Mouse (Mus musculus): ENCODE measurements at regions not wholly inside any gene's neighbourhood (a gene's known extent, or its start where the extent isn't known, plus 50 kb on each side); places are given as distances from the start of the nearest gene placed in this dataset.

DNA sequence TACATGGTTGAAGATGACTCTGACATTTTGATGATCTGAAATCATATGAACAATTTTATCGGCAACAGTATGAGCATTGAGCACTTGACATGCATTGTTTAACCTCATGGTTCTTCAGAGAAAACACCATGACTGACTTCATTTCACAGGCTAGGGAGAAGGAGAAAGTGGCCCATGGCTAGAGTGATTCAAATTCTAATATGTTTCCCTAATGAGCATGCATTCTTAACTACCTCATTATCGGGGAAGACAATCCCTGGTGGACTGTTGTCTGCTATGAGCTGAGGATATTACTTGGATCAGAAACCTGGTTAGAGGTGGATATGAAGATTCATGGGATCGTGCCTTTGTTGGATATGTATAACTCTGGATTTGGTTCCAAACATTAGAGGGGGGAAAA, 240.9 kb downstream of the Arl4a start:
- Histone ChIP-seq H3K27ac (replicated peaks; ENCODE audit: insufficient read depth, low read depth, low read length) (no peak overlapping the region), H3K36me3 (ENCODE audit: control insufficient read depth, insufficient read depth, low read length) (no peaks in the 10 kb centered on the region), H3K79me2 (ENCODE audit: control insufficient read depth, insufficient read depth, low read length) (no peaks in the 10 kb centered on the region), H3K9ac (ENCODE audit: low read depth, low read length) (no peak overlapping the region), H3K4me1 (ENCODE audit: control insufficient read depth, insufficient read depth, low read length) (no peaks in the 10 kb centered on the region), H3K27me3 (ENCODE audit: control insufficient read depth, insufficient read depth, low read length) (no peaks in the 10 kb centered on the region), H3K4me3 (ENCODE audit: insufficient read depth, low read depth, low read length) (no peak overlapping the region)
- TF ChIP-seq CTCF (IDR thresholded peaks at IDR 0.05; ENCODE audit: low read depth, low read length) (no peak), POLR2A (IDR thresholded peaks at IDR 0.05; ENCODE audit: extremely low read depth, insufficient read depth, low read length) (no peak)
- no peak for DNase-seq (ENCODE audit: extremely low read depth, low read depth, low spot score)
- WGBS, result 97% methylated on average over 3 of the region's 3 CpGs

DNA sequence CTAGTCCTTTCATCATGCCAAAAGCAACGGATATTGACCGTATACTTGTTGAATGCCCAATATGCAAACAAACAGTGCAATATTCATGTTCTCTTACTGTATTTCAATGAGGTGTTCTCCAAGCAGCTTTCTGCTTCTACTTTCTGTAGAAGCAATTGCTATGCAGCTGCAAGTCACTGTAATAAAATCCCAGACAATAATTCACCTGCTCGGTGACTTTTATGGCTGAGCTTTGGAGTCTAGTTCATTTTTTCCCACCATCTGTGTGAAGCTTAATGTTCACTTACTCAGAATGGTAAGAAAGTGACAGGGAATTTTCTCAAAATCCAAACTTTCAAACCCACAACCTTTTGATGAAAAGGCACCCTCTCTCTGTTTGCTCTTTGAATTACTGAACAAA, 252.8 kb downstream of the Arl4a start:
- H3K9ac ChIP-seq (ENCODE audit: low read depth, low read length), result no peak overlapping the region

DNA sequence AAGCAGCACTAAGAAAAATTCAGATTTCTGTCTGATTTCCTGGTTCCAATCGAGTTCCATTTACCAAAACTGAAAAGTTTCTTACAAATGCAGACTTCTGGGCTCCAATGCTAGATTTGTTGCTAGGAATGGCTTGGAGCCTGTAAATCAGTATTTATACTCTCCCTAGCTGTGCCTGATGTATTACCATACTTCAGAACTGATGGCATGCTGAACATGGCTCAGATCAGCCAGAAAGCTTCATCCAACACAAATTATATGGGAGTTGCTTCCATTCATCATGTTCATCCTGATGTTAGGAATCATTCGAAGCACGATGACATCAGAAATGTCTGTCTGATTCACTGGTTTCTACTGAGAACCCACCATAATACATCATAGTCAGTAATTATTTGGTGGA, 253.3 kb downstream of the Arl4a start:
- no peak overlapping the region for H3K27ac ChIP-seq (replicated peaks; ENCODE audit: insufficient read depth, low read depth, low read length)
- no peaks in the 10 kb centered on the region for H3K27me3 ChIP-seq (ENCODE audit: control insufficient read depth, insufficient read depth, low read length)
- no peaks in the 10 kb centered on the region for H3K79me2 ChIP-seq (ENCODE audit: control insufficient read depth, insufficient read depth, low read length)
- no peak overlapping the region for H3K4me3 ChIP-seq (ENCODE audit: insufficient read depth, low read depth, low read length)
- no peaks in the 10 kb centered on the region for H3K4me1 ChIP-seq (ENCODE audit: control insufficient read depth, insufficient read depth, low read length)
- no peaks in the 10 kb centered on the region for H3K36me3 ChIP-seq (ENCODE audit: control insufficient read depth, insufficient read depth, low read length)
- H3K9ac ChIP-seq (ENCODE audit: low read depth, low read length), result no peak overlapping the region
- DNase-seq (ENCODE audit: extremely low read depth, low read depth, low spot score), result no peak
- WGBS, result 81% methylated on average over 3 of the region's 3 CpGs
- TF ChIP-seq POLR2A (IDR thresholded peaks at IDR 0.05; ENCODE audit: extremely low read depth, insufficient read depth, low read length) (no peak), CTCF (IDR thresholded peaks at IDR 0.05; ENCODE audit: low read depth, low read length) (no peak)

More for the DNA sequence above, 252.8 kb downstream of the Arl4a start:
- Histone ChIP-seq H3K27ac (replicated peaks; ENCODE audit: insufficient read depth, low read depth, low read length) (no peak overlapping the region), H3K4me1 (ENCODE audit: control insufficient read depth, insufficient read depth, low read length) (no peaks in the 10 kb centered on the region), H3K36me3 (ENCODE audit: control insufficient read depth, insufficient read depth, low read length) (no peaks in the 10 kb centered on the region), H3K4me3 (ENCODE audit: insufficient read depth, low read depth, low read length) (no peak overlapping the region), H3K27me3 (ENCODE audit: control insufficient read depth, insufficient read depth, low read length) (no peaks in the 10 kb centered on the region), H3K79me2 (ENCODE audit: control insufficient read depth, insufficient read depth, low read length) (no peaks in the 10 kb centered on the region)
- DNase-seq (ENCODE audit: extremely low read depth, low read depth, low spot score), result no peak
- TF ChIP-seq POLR2A (IDR thresholded peaks at IDR 0.05; ENCODE audit: extremely low read depth, insufficient read depth, low read length) (no peak), CTCF (IDR thresholded peaks at IDR 0.05; ENCODE audit: low read depth, low read length) (no peak)
- WGBS, result 85% methylated on average over 3 of the region's 3 CpGs

DNA sequence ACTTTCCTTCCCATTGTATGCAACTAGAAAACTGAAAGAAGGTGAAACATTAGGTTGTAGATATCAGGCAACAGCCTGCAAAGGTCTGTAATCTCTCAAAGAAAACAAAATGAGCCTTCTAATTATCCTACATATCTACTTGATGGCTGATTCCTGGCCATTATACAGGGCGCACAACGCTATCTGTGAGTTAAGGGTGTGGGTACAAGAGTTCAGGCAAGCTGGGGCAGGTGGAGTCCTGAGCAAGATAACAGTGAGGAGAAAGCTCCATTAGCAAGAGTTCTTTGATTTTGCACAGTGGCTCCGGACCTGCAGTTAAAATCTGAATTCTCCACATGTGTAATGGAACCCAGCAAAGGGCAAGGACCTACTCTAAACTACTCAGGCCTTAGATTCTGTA, 261.7 kb downstream of the Arl4a start:
- no peak overlapping the region for H3K9ac ChIP-seq (ENCODE audit: low read depth, low read length)
- no peaks in the 10 kb centered on the region for H3K36me3 ChIP-seq (ENCODE audit: control insufficient read depth, insufficient read depth, low read length)
- H3K79me2 ChIP-seq (ENCODE audit: control insufficient read depth, insufficient read depth, low read length), result no peaks in the 10 kb centered on the region
- H3K4me1 ChIP-seq (ENCODE audit: control insufficient read depth, insufficient read depth, low read length), result no peaks in the 10 kb centered on the region
- TF ChIP-seq CTCF (IDR thresholded peaks at IDR 0.05; ENCODE audit: low read depth, low read length) (no peak), POLR2A (IDR thresholded peaks at IDR 0.05; ENCODE audit: extremely low read depth, insufficient read depth, low read length) (no peak)
- no peak overlapping the region for H3K27ac ChIP-seq (replicated peaks; ENCODE audit: insufficient read depth, low read depth, low read length)
- no peaks in the 10 kb centered on the region for H3K27me3 ChIP-seq (ENCODE audit: control insufficient read depth, insufficient read depth, low read length)
- no peak for DNase-seq (ENCODE audit: extremely low read depth, low read depth, low spot score)
- WGBS, result 63% methylated on average over 3 of the region's 3 CpGs
- H3K4me3 ChIP-seq (ENCODE audit: insufficient read depth, low read depth, low read length), result no peak overlapping the region

DNA sequence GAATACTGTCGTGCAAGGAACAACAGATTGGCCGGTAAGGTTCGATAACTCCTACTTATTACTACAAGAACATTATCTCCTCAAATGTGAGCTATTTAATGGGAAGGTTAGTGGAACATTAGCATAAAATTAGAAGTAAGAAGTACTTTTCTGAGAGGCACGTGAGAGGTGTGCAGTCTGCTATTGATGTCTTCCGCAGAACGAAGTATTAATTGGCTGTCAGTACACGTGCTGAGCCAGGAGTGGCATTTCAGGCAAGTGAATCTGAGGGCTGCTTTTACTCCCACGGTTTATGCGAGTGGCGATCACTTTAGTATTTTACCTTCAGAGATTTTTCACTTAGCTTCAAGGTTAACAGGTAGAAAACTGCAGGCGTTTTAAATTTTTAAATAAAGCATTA, 270.8 kb downstream of the Arl4a start:
- Histone ChIP-seq H3K4me1 (ENCODE audit: control insufficient read depth, insufficient read depth, low read length) (no peaks in the 10 kb centered on the region), H3K79me2 (ENCODE audit: control insufficient read depth, insufficient read depth, low read length) (no peaks in the 10 kb centered on the region), H3K4me3 (ENCODE audit: insufficient read depth, low read depth, low read length) (no peak overlapping the region), H3K27me3 (ENCODE audit: control insufficient read depth, insufficient read depth, low read length) (no peaks in the 10 kb centered on the region), H3K36me3 (ENCODE audit: control insufficient read depth, insufficient read depth, low read length) (no peaks in the 10 kb centered on the region), H3K27ac (replicated peaks; ENCODE audit: insufficient read depth, low read depth, low read length) (no peak overlapping the region), H3K9ac (ENCODE audit: low read depth, low read length) (no peak overlapping the region)
- TF ChIP-seq POLR2A (IDR thresholded peaks at IDR 0.05; ENCODE audit: extremely low read depth, insufficient read depth, low read length) (no peak), CTCF (IDR thresholded peaks at IDR 0.05; ENCODE audit: low read depth, low read length) (no peak)
- no peak for DNase-seq (ENCODE audit: extremely low read depth, low read depth, low spot score)
- 93% methylated on average over 11 of the region's 11 CpGs for WGBS

DNA sequence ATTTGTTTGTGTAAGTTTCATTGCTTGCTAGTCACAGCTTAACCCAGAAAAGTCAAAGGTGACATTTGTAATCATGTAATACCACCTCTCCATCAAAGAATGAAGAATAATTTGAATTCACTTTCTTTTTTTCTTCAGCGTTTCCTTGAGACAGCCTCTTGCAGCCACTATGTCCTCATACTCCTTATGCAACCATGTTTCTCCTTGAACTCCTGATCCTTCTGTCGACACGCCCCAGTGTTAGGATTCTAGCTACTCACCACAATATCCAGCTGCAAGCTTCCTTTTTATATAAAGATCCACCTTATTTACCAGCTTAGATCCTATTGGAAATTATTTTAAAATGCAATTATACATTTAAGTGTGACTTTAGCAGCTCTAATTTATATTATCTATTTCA, 274.3 kb downstream of the Arl4a start:
- no peak overlapping the region for H3K4me3 ChIP-seq (ENCODE audit: insufficient read depth, low read depth, low read length)
- no peaks in the 10 kb centered on the region for H3K27me3 ChIP-seq (ENCODE audit: control insufficient read depth, insufficient read depth, low read length)
- DNase-seq (ENCODE audit: extremely low read depth, low read depth, low spot score), result no peak
- no peaks in the 10 kb centered on the region for H3K79me2 ChIP-seq (ENCODE audit: control insufficient read depth, insufficient read depth, low read length)
- TF ChIP-seq POLR2A (IDR thresholded peaks at IDR 0.05; ENCODE audit: extremely low read depth, insufficient read depth, low read length) (no peak), CTCF (IDR thresholded peaks at IDR 0.05; ENCODE audit: low read depth, low read length) (no peak)
- H3K4me1 ChIP-seq (ENCODE audit: control insufficient read depth, insufficient read depth, low read length), result no peaks in the 10 kb centered on the region
- no peak overlapping the region for H3K9ac ChIP-seq (ENCODE audit: low read depth, low read length)
- H3K36me3 ChIP-seq (ENCODE audit: control insufficient read depth, insufficient read depth, low read length), result no peaks in the 10 kb centered on the region
- 84% methylated on average over 3 of the region's 3 CpGs for WGBS
- H3K27ac ChIP-seq (replicated peaks; ENCODE audit: insufficient read depth, low read depth, low read length), result no peak overlapping the region
